Mouse (Mus musculus) heart, adult 2 months (tissue): Measurements from ENCODE around the gene Mreg.

Source experiments
- CTCF ChIP-seq: fragments of 200-600 bp; IDR thresholded peaks from 2 replicates; pipeline ENCODE4 v1.8.1; 2022; ENCODE audit warnings: antibody characterized with exemption, mild to moderate bottlenecking, moderate library complexity
- EP300 ChIP-seq: fragments of 200-500 bp; IDR thresholded peaks from 2 replicates; pipeline ENCODE4 v1.6.1; 2011; ENCODE audit warnings: low read depth, low read length, control low read depth; ENCODE audit not compliant: insufficient read depth
- POLR2A ChIP-seq: fragments of 200-500 bp; IDR thresholded peaks from 2 replicates; pipeline ENCODE4 v1.6.1; 2011; ENCODE audit warnings: mild to moderate bottlenecking, low read depth, low read length, control low read depth; ENCODE audit not compliant: insufficient read depth

GRCm38 (mm10) chr1:72214470-72214961 lies 2.4 kb upstream of the Mreg start:
- TF ChIP-seq POLR2A = peak; percentile 37; the same call in 1 of the 2 replicates
- TF ChIP-seq CTCF = no peak
- TF ChIP-seq EP300 = peak; percentile 86
